Mouse (Mus musculus) ES-Bruce4 (cell line): ENCODE data around the gene Wfdc1.

Source experiments
- CTCF ChIP-seq: IDR thresholded peaks from one replicate; pipeline ENCODE4 v1.8.1; 2011; ENCODE audit warnings: low read depth, low read length
- EP300 ChIP-seq: IDR thresholded peaks from 2 replicates; pipeline ENCODE4 v1.6.1; 2011; ENCODE audit warnings: low read depth, low read length; ENCODE audit not compliant: insufficient read depth
- POLR2A ChIP-seq: IDR thresholded peaks from one replicate; pipeline ENCODE4 v1.8.1; 2011; ENCODE audit warnings: low read length; ENCODE audit not compliant: insufficient read depth

DNA sequence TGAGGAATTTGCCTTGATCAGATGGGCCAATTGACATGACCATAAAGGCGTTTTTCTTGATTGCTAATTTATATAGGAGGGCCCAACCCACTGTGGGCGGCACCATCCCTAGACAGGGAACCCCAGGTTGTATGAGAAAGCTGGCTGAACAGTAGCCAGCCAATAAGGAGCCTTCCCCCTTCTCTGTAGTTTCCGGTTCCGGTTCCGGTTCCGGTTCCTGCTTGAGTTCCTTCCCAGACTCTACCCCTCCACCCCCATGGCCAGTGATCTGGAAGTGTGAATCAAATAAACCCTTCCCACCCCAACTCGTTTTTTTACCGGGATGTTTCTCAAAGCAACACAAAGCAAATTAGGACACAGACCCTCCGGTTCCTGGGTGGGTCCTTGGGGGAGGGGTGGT, 33.9 kb upstream of the Wfdc1 start:
- TF ChIP-seq POLR2A (no peak), EP300 (no peak), CTCF (no peak)
